Mouse (Mus musculus) stomach, embryonic 16.5 days (tissue): ENCODE measurements at regions not wholly inside any gene's neighbourhood (a gene's known extent, or its start where the extent isn't known, plus 50 kb on each side); places are given as distances from the start of the nearest gene placed in this dataset.

ENCODE experiments used
- ATAC-seq: fragments of 200-750 bp; cut with Nextera tagmentation; 2 replicates; pipeline ENCODE4 v1.8.0; 2017; ENCODE audit warnings: moderate number of reproducible peaks, moderate TSS enrichment; ENCODE audit not compliant: insufficient read depth, low FRiP score
- H3K27ac ChIP-seq: fragments of 300-500 bp; sonication (generic); 2 replicates; pipeline ENCODE4 v1.5.1; 2014; ENCODE audit warnings: low read length
- H3K27me3 ChIP-seq: fragments of 300-500 bp; sonication (generic); 2 replicates; pipeline ENCODE4 v1.6.1; 2014; ENCODE audit warnings: low read length, control low read depth, mixed read lengths; ENCODE audit not compliant: control insufficient read depth, insufficient read depth
- H3K36me3 ChIP-seq: fragments of 300-500 bp; sonication (generic); 2 replicates; pipeline ENCODE4 v1.6.1; 2014; ENCODE audit warnings: low read length; ENCODE audit not compliant: control insufficient read depth, insufficient read depth
- H3K4me1 ChIP-seq: fragments of 300-500 bp; sonication (generic); 2 replicates; pipeline ENCODE4 v1.6.1; 2014; ENCODE audit warnings: low read length, control low read depth, mixed read lengths; ENCODE audit not compliant: control insufficient read depth, insufficient read depth
- H3K4me2 ChIP-seq: fragments of 300-500 bp; sonication (generic); 2 replicates; pipeline ENCODE4 v1.6.1; 2014; ENCODE audit warnings: low read depth, low read length, mixed read lengths
- H3K4me3 ChIP-seq: fragments of 300-500 bp; sonication (generic); replicated peaks from 2 replicates; pipeline ENCODE4 v1.5.1; 2014; ENCODE audit warnings: mild to moderate bottlenecking, low read length
- H3K9ac ChIP-seq: fragments of 300-500 bp; sonication (generic); 2 replicates; pipeline ENCODE4 v1.6.1; 2014; ENCODE audit warnings: low read length
- H3K9me3 ChIP-seq: fragments of 300-500 bp; sonication (generic); replicated peaks from 2 replicates; pipeline ENCODE4 v1.6.1; 2016; ENCODE audit warnings: low read length, control low read depth; ENCODE audit not compliant: control insufficient read depth
- WGBS: fragments of 180-500 bp; shearing (Covaris S2); extraction: QIAGEN DNeasy Blood & Tissue Kit; methylation state at CpG from one replicate; pipeline ENCODE4 v1.1.7; 2014; 5-methylcytosine and 5-hydroxymethylcytosine counted together

DNA sequence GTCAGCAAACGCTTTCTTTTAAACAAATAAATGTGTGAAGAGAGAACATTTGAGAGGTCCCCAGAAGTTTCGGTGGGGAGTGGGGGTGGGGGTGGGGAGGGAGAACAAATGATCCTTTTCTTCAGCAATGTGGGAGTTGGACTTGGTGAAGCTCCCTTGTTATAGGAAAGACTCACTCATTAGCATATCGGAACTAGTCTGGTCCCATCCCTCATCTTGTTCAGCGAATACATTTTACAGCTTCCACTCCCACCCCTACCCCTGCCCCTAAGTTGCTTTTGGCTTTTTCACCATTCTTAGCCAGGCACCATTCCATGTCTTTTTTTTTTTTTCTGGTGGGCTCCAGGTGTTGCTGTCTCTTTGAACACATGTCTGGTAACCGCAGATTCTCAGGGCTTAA, 2693.2 kb upstream of the 5930422O12Rik start:
- no peaks in the 10 kb centered on the region for H3K27me3 ChIP-seq
- H3K4me1 ChIP-seq = no peaks in the 10 kb centered on the region
- H3K27ac ChIP-seq = no peak overlapping the region
- no peak overlapping the region for H3K4me3 ChIP-seq
- no peaks in the 10 kb centered on the region for H3K36me3 ChIP-seq
- H3K9me3 ChIP-seq = no peaks in the 10 kb centered on the region
- no peak for ATAC-seq
- peak overlapping the region; percentile 9; the same call in 1 of the 2 replicates for H3K4me2 ChIP-seq
- 31% methylated on average over 5 of the region's 5 CpGs for WGBS
- H3K9ac ChIP-seq = no peak overlapping the region

DNA sequence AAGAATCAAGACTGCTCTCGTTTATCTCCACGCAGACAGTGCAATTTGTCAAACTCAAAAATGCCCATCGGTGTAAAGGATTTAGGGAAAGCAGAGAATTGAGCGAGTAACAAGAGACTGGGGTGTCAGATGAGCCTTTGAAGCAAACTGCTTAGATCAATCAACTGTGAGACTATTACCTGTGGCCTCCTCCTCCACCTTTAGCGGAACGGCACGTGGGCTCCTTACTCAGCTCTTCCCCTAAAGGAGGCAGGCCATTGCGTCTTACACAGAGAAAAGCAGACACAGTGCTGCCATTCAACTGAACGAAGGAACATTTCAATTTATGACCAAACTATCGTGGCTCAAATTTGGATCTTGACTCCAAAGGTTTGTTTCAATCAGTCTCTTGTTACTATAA, 2692.8 kb upstream of the 5930422O12Rik start:
- H3K4me2 ChIP-seq = no peak overlapping the region

DNA sequence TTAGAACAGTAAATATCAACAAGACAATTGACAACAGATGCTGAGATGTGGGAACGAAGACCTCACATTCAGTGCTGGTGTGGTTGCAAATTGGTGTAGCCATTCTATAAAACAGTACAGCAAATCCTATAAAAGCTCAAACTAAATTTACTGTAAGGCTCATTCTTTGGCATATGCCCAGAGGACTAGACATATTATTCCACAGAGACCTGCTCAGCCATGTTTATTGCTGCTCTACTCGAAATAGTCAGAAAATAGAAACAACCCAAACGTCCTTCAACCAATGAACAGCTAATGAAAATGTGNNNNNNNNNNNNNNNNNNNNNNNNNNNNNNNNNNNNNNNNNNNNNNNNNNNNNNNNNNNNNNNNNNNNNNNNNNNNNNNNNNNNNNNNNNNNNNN, 2681.6 kb upstream of the 5930422O12Rik start:
- no peaks in the 10 kb centered on the region for H3K9me3 ChIP-seq
- no peak overlapping the region for H3K9ac ChIP-seq
- WGBS = 68% methylated on average over 3 of the region's 3 CpGs
- no peaks in the 10 kb centered on the region for H3K4me1 ChIP-seq
- H3K4me3 ChIP-seq = no peak overlapping the region
- H3K4me2 ChIP-seq = no peak overlapping the region
- H3K36me3 ChIP-seq = no peaks in the 10 kb centered on the region
- H3K27me3 ChIP-seq = no peaks in the 10 kb centered on the region
- no peak for ATAC-seq
- no peak overlapping the region for H3K27ac ChIP-seq

More for the DNA sequence above, 2692.8 kb upstream of the 5930422O12Rik start:
- Histone ChIP-seq H3K9ac (no peak overlapping the region), H3K27ac (no peak overlapping the region), H3K4me3 (no peak overlapping the region), H3K36me3 (no peaks in the 10 kb centered on the region), H3K9me3 (no peaks in the 10 kb centered on the region), H3K27me3 (no peaks in the 10 kb centered on the region), H3K4me1 (no peaks in the 10 kb centered on the region)
- no peak for ATAC-seq
- WGBS = 52% methylated on average over 10 of the region's 10 CpGs
